Mouse (Mus musculus): ENCODE data around the gene Acsf3.

Gene Acsf3

GRCm38 (mm10) chr8:122775285-122776155 is at the start of gene Acsf3:
TSS of gene Acsf3 (plus strand) at chr8:122775486.
- DNase-seq (ENCODE audit: low read depth, low spot score): peak; percentile 83

- DNase-seq (ENCODE audit: low read depth, low spot score): no peak
Observed at GRCm38 (mm10) chr8:122726789-122727188, 48.5 kb upstream of the Acsf3 start.

GRCm38 (mm10) chr8:122727412-122727811 is 47.9 kb upstream of the Acsf3 start:
- no peak for DNase-seq (ENCODE audit: low read depth, low spot score)

GRCm38 (mm10) chr8:122728630-122729029 is 46.7 kb upstream of the Acsf3 start:
- DNase-seq (ENCODE audit: low read depth, low spot score): no peak

GRCm38 (mm10) chr8:122735110-122735509 is 40.2 kb upstream of the Acsf3 start:
- DNase-seq (ENCODE audit: low read depth, low spot score): no peak

- DNase-seq (ENCODE audit: low read depth, low spot score): no peak
Observed at GRCm38 (mm10) chr8:122735542-122736473, 39.5 kb upstream of the Acsf3 start.

- no peak for DNase-seq (ENCODE audit: low read depth, low spot score)
Observed at GRCm38 (mm10) chr8:122736623-122737022, 38.7 kb upstream of the Acsf3 start.

- no peak for DNase-seq (ENCODE audit: low read depth, low spot score)
Observed at GRCm38 (mm10) chr8:122737071-122737470, 38.2 kb upstream of the Acsf3 start.

GRCm38 (mm10) chr8:122737886-122738285 is 37.4 kb upstream of the Acsf3 start:
- no peak for DNase-seq (ENCODE audit: low read depth, low spot score)

- DNase-seq (ENCODE audit: low read depth, low spot score): peak; percentile 92
Observed at GRCm38 (mm10) chr8:122739102-122739725, 36.1 kb upstream of the Acsf3 start.

- DNase-seq (ENCODE audit: low read depth, low spot score): no peak
Observed at GRCm38 (mm10) chr8:122742471-122742870, 32.8 kb upstream of the Acsf3 start.

GRCm38 (mm10) chr8:122745022-122745749 is 30.1 kb upstream of the Acsf3 start:
- DNase-seq (ENCODE audit: low read depth, low spot score): no peak

GRCm38 (mm10) chr8:122745750-122746275 is 29.5 kb upstream of the Acsf3 start:
- no peak for DNase-seq (ENCODE audit: low read depth, low spot score)

GRCm38 (mm10) chr8:122746439-122746838 is 28.8 kb upstream of the Acsf3 start:
- DNase-seq (ENCODE audit: low read depth, low spot score): no peak

GRCm38 (mm10) chr8:122747825-122748224 is 27.5 kb upstream of the Acsf3 start:
- DNase-seq (ENCODE audit: low read depth, low spot score): no peak

- DNase-seq (ENCODE audit: low read depth, low spot score): no peak
Observed at GRCm38 (mm10) chr8:122749333-122749958, 25.8 kb upstream of the Acsf3 start.

- no peak for DNase-seq (ENCODE audit: low read depth, low spot score)
Observed at GRCm38 (mm10) chr8:122751342-122751741, 23.9 kb upstream of the Acsf3 start.

GRCm38 (mm10) chr8:122752111-122752721 is 23.1 kb upstream of the Acsf3 start:
- no peak for DNase-seq (ENCODE audit: low read depth, low spot score)

GRCm38 (mm10) chr8:122758597-122758996 is 16.7 kb upstream of the Acsf3 start:
- DNase-seq (ENCODE audit: low read depth, low spot score): peak; percentile 62

- DNase-seq (ENCODE audit: low read depth, low spot score): peak; percentile 45
Observed at GRCm38 (mm10) chr8:122760116-122760515, 15.2 kb upstream of the Acsf3 start.

Measured in A20 (cell line).